ENCODE assay signal across 11 mouse cellular contexts in the genomic region with DNA sequence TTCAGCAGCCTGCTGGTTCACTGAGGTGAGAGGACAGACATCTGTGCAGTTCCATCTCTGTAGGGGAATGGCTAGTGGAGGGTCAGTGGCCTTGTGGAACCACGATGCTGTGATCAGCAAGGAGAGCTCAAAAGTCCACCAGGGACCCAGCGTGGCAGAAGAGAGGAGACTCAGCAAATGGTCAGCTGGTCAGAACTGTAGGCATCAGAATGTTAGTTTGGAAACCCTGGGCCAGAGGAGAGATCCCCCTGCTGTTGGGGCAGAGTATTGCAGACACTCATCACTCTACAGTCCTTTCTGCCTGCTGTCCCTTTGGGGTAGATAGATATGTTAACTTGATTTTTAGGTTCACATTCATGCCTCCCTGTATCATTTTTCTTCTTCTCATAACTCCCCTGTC. TPM values are rescaled to one million over a fixed set of nuclear protein-coding genes. Genes with fewer than 3 reads are reported as not detected.
A peak's percentile ranks its signal among the peaks of the same experiment; 100 is the strongest.
DNase-seq lines count a peak whose midpoint lies in the region; ATAC-seq and TF ChIP-seq lines count a peak whose summit lies in the region.
"Had no signal": no experiment of that assay in that cellular context is flagged by ENCODE, and none has a peak within 500 bp of the region (broad histone marks: within the 10 kb centered on the region; RNA-seq: fewer than 3 reads in every experiment).

No protein-coding gene starts in this region.

- peak; percentile 24 for TF ChIP-seq CTCF in forebrain, postnatal 0 days (IDR thresholded peaks at IDR 0.05; ENCODE audit: low read depth)
- TF ChIP-seq CTCF in thymus, adult 2 months (IDR thresholded peaks at IDR 0.05; ENCODE audit: borderline replicate concordance, control insufficient read depth, extremely low read depth, insufficient read depth, low read length, poor library complexity), result no peak
- TF ChIP-seq CTCF in lung, adult 2 months (IDR thresholded peaks at IDR 0.05; ENCODE audit: insufficient read depth, low read length), result peak; percentile 71

- H3K27ac ChIP-seq in forebrain, postnatal 0 days (ENCODE audit: low read depth, low read length), result no peak overlapping the region
- no peak overlapping the region for H3K27ac ChIP-seq in forebrain, embryonic 11.5 days (ENCODE audit: low read depth, low read length)
- H3K27ac ChIP-seq in thymus, adult 2 months (ENCODE audit: control insufficient read depth, insufficient read depth, low read length), result no peak overlapping the region
- no peak overlapping the region for H3K27ac ChIP-seq in forebrain, embryonic 12.5 days
- H3K27ac ChIP-seq: heart, embryonic 10.5 days; limb, embryonic 13.5 days; neural tube, embryonic 13.5 days had no signal

- no peaks in the 10 kb centered on the region for H3K36me3 ChIP-seq in forebrain, postnatal 0 days (ENCODE audit: insufficient read depth)
- no peaks in the 10 kb centered on the region for H3K36me3 ChIP-seq in forebrain, embryonic 11.5 days (ENCODE audit: control insufficient read depth, insufficient read depth, low read length)
- no peaks in the 10 kb centered on the region for H3K36me3 ChIP-seq in thymus, adult 2 months (ENCODE audit: control insufficient read depth, insufficient read depth, low read length)
- H3K36me3 ChIP-seq in forebrain, embryonic 12.5 days (replicated peaks), result no peaks in the 10 kb centered on the region
- H3K36me3 ChIP-seq: heart, embryonic 10.5 days; limb, embryonic 13.5 days; neural tube, embryonic 13.5 days had no signal

- no peak overlapping the region for H3K4me2 ChIP-seq in forebrain, postnatal 0 days (ENCODE audit: low read depth)
- no peak overlapping the region for H3K4me2 ChIP-seq in forebrain, embryonic 11.5 days (ENCODE audit: low read depth, low read length, severe bottlenecking)
- no peak overlapping the region for H3K4me2 ChIP-seq in forebrain, embryonic 12.5 days
- H3K4me2 ChIP-seq: limb, embryonic 13.5 days; neural tube, embryonic 13.5 days had no signal

- no peaks in the 10 kb centered on the region for H3K4me1 ChIP-seq in forebrain, postnatal 0 days (ENCODE audit: insufficient read depth)
- no peaks in the 10 kb centered on the region; the same call in 1 of the 2 replicates for H3K4me1 ChIP-seq in forebrain, embryonic 11.5 days (replicated peaks; ENCODE audit: control insufficient read depth, insufficient read depth, low read length)
- H3K4me1 ChIP-seq in thymus, adult 2 months (replicated peaks; ENCODE audit: control insufficient read depth, insufficient read depth, low read length), result no peaks in the 10 kb centered on the region
- H3K4me1 ChIP-seq in lung, adult 2 months (ENCODE audit: control insufficient read depth, insufficient read depth, low read length), result no peaks in the 10 kb centered on the region
- peaks cover 10% of the 10 kb centered on the region; the same call in 1 of the 2 replicates for H3K4me1 ChIP-seq in forebrain, embryonic 12.5 days
- H3K4me1 ChIP-seq: heart, embryonic 10.5 days had no signal

- no peaks in the 10 kb centered on the region for H3K9me3 ChIP-seq in forebrain, postnatal 0 days (ENCODE audit: low read length)
- H3K9me3 ChIP-seq in forebrain, embryonic 11.5 days (ENCODE audit: control insufficient read depth, low read length), result no peaks in the 10 kb centered on the region
- H3K9me3 ChIP-seq in forebrain, embryonic 12.5 days, result no peaks in the 10 kb centered on the region
- H3K9me3 ChIP-seq: heart, embryonic 10.5 days; limb, embryonic 13.5 days; neural tube, embryonic 13.5 days had no signal

- 100% methylated on average over 2 of the region's 2 CpGs for WGBS in forebrain, postnatal 0 days
- 80% methylated on average over 2 of the region's 2 CpGs for WGBS in forebrain, embryonic 11.5 days
- 93% methylated on average over 2 of the region's 2 CpGs for WGBS in thymus, adult 2 months
- WGBS in lung, adult 2 months, result 94% methylated on average over 2 of the region's 2 CpGs
- WGBS in forebrain, embryonic 12.5 days, result 90% methylated on average over 2 of the region's 2 CpGs

- intact Hi-C loops in left cerebral cortex, postnatal 4 days (cut with DNase I), result no loop called here

- H3K9ac ChIP-seq in forebrain, postnatal 0 days, result no peak overlapping the region
- H3K9ac ChIP-seq in forebrain, embryonic 11.5 days (ENCODE audit: low read length), result no peak overlapping the region
- no peak overlapping the region for H3K9ac ChIP-seq in forebrain, embryonic 12.5 days
- H3K9ac ChIP-seq: limb, embryonic 13.5 days; neural tube, embryonic 13.5 days had no signal

- ATAC-seq in forebrain, postnatal 0 days, result no peak
- ATAC-seq in forebrain, embryonic 11.5 days (replicated peaks; ENCODE audit: low FRiP score), result no peak
- no peak for ATAC-seq in forebrain, embryonic 12.5 days (ENCODE audit: low FRiP score)

- no peak for DNase-seq in forebrain, postnatal 0 days
- no peak for DNase-seq in forebrain, embryonic 11.5 days (ENCODE audit: low spot score)
- peak; percentile 15 for DNase-seq in thymus, adult 2 months
- no peak for DNase-seq in thymus, adult 18-20 months
- DNase-seq in lung, adult 2 months, result peak; percentile 48
- no peak for DNase-seq in embryo, embryonic 10.5 days (ENCODE audit: low spot score)
- no peak for DNase-seq in left cerebral cortex, postnatal 4 days

- H3K4me3 ChIP-seq in forebrain, postnatal 0 days (ENCODE audit: low read depth, low read length), result no peak overlapping the region
- H3K4me3 ChIP-seq in forebrain, embryonic 11.5 days (ENCODE audit: low read depth, low read length), result no peak overlapping the region
- H3K4me3 ChIP-seq in thymus, adult 2 months (ENCODE audit: control insufficient read depth, insufficient read depth, low read length), result no peak overlapping the region
- H3K4me3 ChIP-seq in lung, adult 2 months (replicated peaks; ENCODE audit: extremely low read depth, low read depth, low read length), result no peak overlapping the region
- H3K4me3 ChIP-seq in forebrain, embryonic 12.5 days (replicated peaks), result no peak overlapping the region
- H3K4me3 ChIP-seq: heart, embryonic 10.5 days; limb, embryonic 13.5 days; neural tube, embryonic 13.5 days had no signal

- TF ChIP-seq POLR2A in thymus, adult 2 months (IDR thresholded peaks at IDR 0.05; ENCODE audit: control insufficient read depth, extremely low read depth, insufficient read depth, low read length, poor library complexity), result no peak
- no peak for TF ChIP-seq POLR2A in lung, adult 2 months (IDR thresholded peaks at IDR 0.05; ENCODE audit: borderline replicate concordance, extremely low read depth, low read depth, low read length)

- no peaks in the 10 kb centered on the region for H3K27me3 ChIP-seq in forebrain, postnatal 0 days (ENCODE audit: insufficient read depth, low read length)
- H3K27me3 ChIP-seq in forebrain, embryonic 11.5 days (ENCODE audit: control insufficient read depth, insufficient read depth, low read length), result no peaks in the 10 kb centered on the region
- no peaks in the 10 kb centered on the region for H3K27me3 ChIP-seq in thymus, adult 2 months (ENCODE audit: control insufficient read depth, insufficient read depth, low read length)
- H3K27me3 ChIP-seq in forebrain, embryonic 12.5 days, result no peaks in the 10 kb centered on the region
- H3K27me3 ChIP-seq: limb, embryonic 13.5 days; neural tube, embryonic 13.5 days had no signal

RNA-seq across cellular contexts. Expression of a gene that starts 41.4 kb away (rescaled TPM):
- 883 and 1,228 TPM in 2 replicates for total RNA-seq in forebrain, postnatal 0 days (2014; rRNA removed)
- 706 and 832 TPM in 2 replicates for polyA plus RNA-seq in forebrain, postnatal 0 days (2015; fragmentation: Nextera tagmentation; extraction: Ambion mirVana)
- 1,077 and 1,117 TPM in 2 replicates for polyA plus RNA-seq in forebrain, embryonic 11.5 days (2014; fragmentation: Nextera tagmentation; extraction: Ambion mirVana)
- 1,451 and 1,758 TPM in 2 replicates for polyA plus RNA-seq in thymus, adult 2 months (2012; rRNA removed)
- 669 and 673 TPM in 2 replicates for polyA plus RNA-seq in lung, adult 2 months (2012; rRNA removed)
- polyA plus RNA-seq in forebrain, embryonic 12.5 days (2016; fragmentation: Nextera tagmentation; extraction: Ambion mirVana), result 919 and 971 TPM in 2 replicates
- total RNA-seq in left cerebral cortex, postnatal 4 days (2021), result 100 to 1,000 TPM; 830 to 890 TPM

Comparison
In these comparisons a context has a peak if more than half of its experiments do, and no peak if none do; other contexts are left out.
1. DNase-seq: peak in thymus, adult 2 months (single experiment) and lung, adult 2 months (single experiment); none in forebrain, postnatal 0 days (single experiment), forebrain, embryonic 11.5 days (single experiment), thymus, adult 18-20 months (0 of 2), embryo, embryonic 10.5 days (single experiment) and left cerebral cortex, postnatal 4 days (single experiment).